Mouse (Mus musculus): ENCODE measurements around the gene Pacs1.
A peak's percentile ranks its signal among the peaks of the same experiment; 100 is the strongest.
"Not testable (repeated sequence)": the region's sequence is repeated elsewhere in the genome, so short reads cannot be mapped to it uniquely, and the experiment has no call there.

Gene Pacs1

GRCm38 (mm10) chr19:5094243-5094632 lies 178.7 kb downstream of the Pacs1 start:
- DNase-seq, result peak; percentile 86 to 88

- DNase-seq, result no peak
Measured at GRCm38 (mm10) chr19:5093481-5094242, 179.3 kb downstream of the Pacs1 start.

GRCm38 (mm10) chr19:5092083-5092482 lies 180.8 kb downstream of the Pacs1 start:
- DNase-seq, result no peak

GRCm38 (mm10) chr19:5089324-5089723 lies 183.6 kb downstream of the Pacs1 start:
- DNase-seq, result no peak

- peak; percentile 87 to 89 for DNase-seq
Measured at GRCm38 (mm10) chr19:5087884-5088728, 184.8 kb downstream of the Pacs1 start, which contains the start of gene Yif1a. Gene Yif1a (plus strand): TSS chr19:5088538.

- not testable (repeated sequence) for DNase-seq
Measured at GRCm38 (mm10) chr19:5086533-5086932, 186.4 kb downstream of the Pacs1 start.

GRCm38 (mm10) chr19:5085145-5085863 lies 187.6 kb downstream of the Pacs1 start, which contains the start of gene Tmem151a:
Gene Tmem151a (minus strand): TSS chr19:5085531.
- DNase-seq, result no peak

GRCm38 (mm10) chr19:5084834-5085144 lies 188.1 kb downstream of the Pacs1 start:
- no peak for DNase-seq

- no peak for DNase-seq
Measured at GRCm38 (mm10) chr19:5083961-5084833, 188.7 kb downstream of the Pacs1 start.

Measured in thymus, postnatal 36 days (tissue).